Mouse (Mus musculus) bone marrow macrophage, adult 2 months (primary cell): Measurements from ENCODE around the gene Sumo1. TPM values are rescaled to one million over a fixed set of nuclear protein-coding genes. Genes with fewer than 3 reads are reported as not detected.

ENCODE experiments used
- H3K27ac ChIP-seq: 2 replicates; pipeline ENCODE4 v1.5.1; 2012; ENCODE audit warnings: low read depth, low read length; ENCODE audit not compliant: insufficient read depth
- H3K4me1 ChIP-seq: 2 replicates; pipeline ENCODE4 v1.6.1; 2012; ENCODE audit warnings: low read length; ENCODE audit not compliant: control insufficient read depth, insufficient read depth
- H3K4me3 ChIP-seq: 2 replicates; pipeline ENCODE4 v1.5.1; 2012; ENCODE audit warnings: mild to moderate bottlenecking, low read length, moderate library complexity; ENCODE audit not compliant: insufficient read depth
- CTCF ChIP-seq: IDR thresholded peaks from 2 replicates; pipeline ENCODE4 v1.5.1; 2012; ENCODE audit warnings: low read depth, mild to moderate bottlenecking, low read length, moderate library complexity
- POLR2A ChIP-seq: IDR thresholded peaks from 2 replicates; pipeline ENCODE4 v1.6.1; 2012; ENCODE audit warnings: mild to moderate bottlenecking, low read depth, low read length, borderline replicate concordance
- polyA plus RNA-seq: library from polyadenylated mRNA; stranded (reverse); fragments of >200 nt; gene quantifications from 2 replicates; pipeline ENCODE4 v1.2.4, GENCODE M21; 2012; ENCODE audit not compliant: missing spikeins, insufficient read depth, insufficient read length

Gene Sumo1
- polyA plus RNA-seq, 1 experiment = 176 TPM

- Histone ChIP-seq H3K27ac (no peak overlapping the region), H3K4me3 (no peak overlapping the region), H3K4me1 (no peaks in the 10 kb centered on the region)
- TF ChIP-seq CTCF = no peak
- TF ChIP-seq POLR2A = no peak
These were observed 60.7 kb downstream of the Sumo1 start for GRCm38 (mm10) chr1:59609896-59610295.

GRCm38 (mm10) chr1:59609458-59609857 lies 61.2 kb downstream of the Sumo1 start:
- Histone ChIP-seq H3K4me1 (no peaks in the 10 kb centered on the region), H3K4me3 (no peak overlapping the region), H3K27ac (no peak overlapping the region)
- TF ChIP-seq CTCF = no peak
- no peak for TF ChIP-seq POLR2A

- no peaks in the 10 kb centered on the region for H3K4me1 ChIP-seq
- no peak overlapping the region for H3K4me3 ChIP-seq
- TF ChIP-seq POLR2A (no peak), CTCF (no peak)
- no peak overlapping the region for H3K27ac ChIP-seq
These were observed 61.7 kb downstream of the Sumo1 start for GRCm38 (mm10) chr1:59608920-59609319.

GRCm38 (mm10) chr1:59608125-59608762 lies 62.4 kb downstream of the Sumo1 start:
- H3K4me1 ChIP-seq = no peaks in the 10 kb centered on the region
- H3K27ac ChIP-seq = no peak overlapping the region
- no peak overlapping the region for H3K4me3 ChIP-seq
- TF ChIP-seq POLR2A = no peak
- TF ChIP-seq CTCF = no peak

GRCm38 (mm10) chr1:59607071-59607470 lies 63.6 kb downstream of the Sumo1 start:
- H3K27ac ChIP-seq = no peak overlapping the region
- H3K4me1 ChIP-seq = no peaks in the 10 kb centered on the region
- TF ChIP-seq CTCF (no peak), POLR2A (no peak)
- no peak overlapping the region for H3K4me3 ChIP-seq

GRCm38 (mm10) chr1:59606479-59606878 lies 64.2 kb downstream of the Sumo1 start:
- no peak for TF ChIP-seq POLR2A
- no peak for TF ChIP-seq CTCF
- no peak overlapping the region for H3K27ac ChIP-seq

GRCm38 (mm10) chr1:59603893-59604292 lies 66.7 kb downstream of the Sumo1 start:
- Histone ChIP-seq H3K4me3 (no peak overlapping the region), H3K4me1 (no peaks in the 10 kb centered on the region), H3K27ac (no peak overlapping the region)
- TF ChIP-seq CTCF (no peak), POLR2A (no peak)

More at GRCm38 (mm10) chr1:59606479-59606878, 64.2 kb downstream of the Sumo1 start:
- H3K4me3 ChIP-seq = no peak overlapping the region
- no peaks in the 10 kb centered on the region for H3K4me1 ChIP-seq

- Histone ChIP-seq H3K4me1 (no peaks in the 10 kb centered on the region), H3K27ac (no peak overlapping the region), H3K4me3 (no peak overlapping the region)
- TF ChIP-seq CTCF (no peak), POLR2A (no peak)
These were observed 67.3 kb downstream of the Sumo1 start for GRCm38 (mm10) chr1:59603417-59603712.

- TF ChIP-seq POLR2A = no peak
- no peak for TF ChIP-seq CTCF
- no peak overlapping the region for H3K4me3 ChIP-seq
- H3K27ac ChIP-seq = no peak overlapping the region
- H3K4me1 ChIP-seq = no peaks in the 10 kb centered on the region
These were observed 67.9 kb downstream of the Sumo1 start for GRCm38 (mm10) chr1:59602531-59603416.

- no peak for TF ChIP-seq POLR2A
- TF ChIP-seq CTCF = no peak
- Histone ChIP-seq H3K4me1 (peaks cover 14% of the 10 kb centered on the region), H3K27ac (no peak overlapping the region)
These were observed 75.0 kb downstream of the Sumo1 start for GRCm38 (mm10) chr1:59595609-59596008.

More at GRCm38 (mm10) chr1:59595609-59596008, 75.0 kb downstream of the Sumo1 start:
- no peak overlapping the region for H3K4me3 ChIP-seq
